Mouse (Mus musculus): ENCODE results near the gene Smarcc2. TPM values are rescaled to one million over a fixed set of nuclear protein-coding genes. Genes with fewer than 3 reads are reported as not detected.
"Not testable (repeated sequence)": the region's sequence is repeated elsewhere in the genome, so short reads cannot be mapped to it uniquely, and the experiment has no call there.

The Smarcc2 gene
- polyA plus RNA-seq, 1 experiment = 377 TPM

- no peak for DNase-seq (ENCODE audit: low read depth)
- TF ChIP-seq POLR2A (IDR thresholded peaks at IDR 0.05; ENCODE audit: borderline replicate concordance, extremely low read depth, insufficient read depth, insufficient read length, poor library complexity, severe bottlenecking) (no peak), CTCF (IDR thresholded peaks at IDR 0.05; ENCODE audit: borderline replicate concordance, extremely low read depth, insufficient read depth, insufficient read length) (no peak)
These were observed 35.7 kb downstream of the Smarcc2 start for GRCm38 (mm10) chr10:128494667-128495245.

GRCm38 (mm10) chr10:128495270-128495669 is 36.2 kb downstream of the Smarcc2 start:
- DNase-seq (ENCODE audit: low read depth) = no peak
- TF ChIP-seq POLR2A (IDR thresholded peaks at IDR 0.05; ENCODE audit: borderline replicate concordance, extremely low read depth, insufficient read depth, insufficient read length, poor library complexity, severe bottlenecking) (no peak), CTCF (IDR thresholded peaks at IDR 0.05; ENCODE audit: borderline replicate concordance, extremely low read depth, insufficient read depth, insufficient read length) (peak; percentile 12; the same call in 1 of the 2 replicates)

- TF ChIP-seq CTCF (IDR thresholded peaks at IDR 0.05; ENCODE audit: borderline replicate concordance, extremely low read depth, insufficient read depth, insufficient read length) (no peak), POLR2A (IDR thresholded peaks at IDR 0.05; ENCODE audit: borderline replicate concordance, extremely low read depth, insufficient read depth, insufficient read length, poor library complexity, severe bottlenecking) (no peak)
- no peak for DNase-seq (ENCODE audit: low read depth)
These were observed 36.9 kb downstream of the Smarcc2 start for GRCm38 (mm10) chr10:128495903-128496302.

GRCm38 (mm10) chr10:128496509-128497077 is 37.5 kb downstream of the Smarcc2 start:
- no peak for DNase-seq (ENCODE audit: low read depth)
- no peak for TF ChIP-seq CTCF (IDR thresholded peaks at IDR 0.05; ENCODE audit: borderline replicate concordance, extremely low read depth, insufficient read depth, insufficient read length)
- no peak for TF ChIP-seq POLR2A (IDR thresholded peaks at IDR 0.05; ENCODE audit: borderline replicate concordance, extremely low read depth, insufficient read depth, insufficient read length, poor library complexity, severe bottlenecking)

GRCm38 (mm10) chr10:128497134-128497737 is 38.2 kb downstream of the Smarcc2 start:
- TF ChIP-seq POLR2A (IDR thresholded peaks at IDR 0.05; ENCODE audit: borderline replicate concordance, extremely low read depth, insufficient read depth, insufficient read length, poor library complexity, severe bottlenecking) = no peak
- no peak for TF ChIP-seq CTCF (IDR thresholded peaks at IDR 0.05; ENCODE audit: borderline replicate concordance, extremely low read depth, insufficient read depth, insufficient read length)
- no peak for DNase-seq (ENCODE audit: low read depth)

GRCm38 (mm10) chr10:128498590-128498989 is 39.5 kb downstream of the Smarcc2 start, which contains the start of gene Myl6b:
Gene Myl6b (minus strand): TSS chr10:128498685.
- TF ChIP-seq POLR2A (IDR thresholded peaks at IDR 0.05; ENCODE audit: borderline replicate concordance, extremely low read depth, insufficient read depth, insufficient read length, poor library complexity, severe bottlenecking) = no peak
- TF ChIP-seq CTCF (IDR thresholded peaks at IDR 0.05; ENCODE audit: borderline replicate concordance, extremely low read depth, insufficient read depth, insufficient read length) = no peak
- peak; percentile 98 for DNase-seq (ENCODE audit: low read depth)

- DNase-seq (ENCODE audit: low read depth) = no peak
- TF ChIP-seq POLR2A (IDR thresholded peaks at IDR 0.05; ENCODE audit: borderline replicate concordance, extremely low read depth, insufficient read depth, insufficient read length, poor library complexity, severe bottlenecking) (no peak), CTCF (IDR thresholded peaks at IDR 0.05; ENCODE audit: borderline replicate concordance, extremely low read depth, insufficient read depth, insufficient read length) (no peak)
These were observed 40.1 kb downstream of the Smarcc2 start for GRCm38 (mm10) chr10:128499116-128499671.

- no peak for DNase-seq (ENCODE audit: low read depth)
- TF ChIP-seq CTCF (IDR thresholded peaks at IDR 0.05; ENCODE audit: borderline replicate concordance, extremely low read depth, insufficient read depth, insufficient read length) (no peak), POLR2A (IDR thresholded peaks at IDR 0.05; ENCODE audit: borderline replicate concordance, extremely low read depth, insufficient read depth, insufficient read length, poor library complexity, severe bottlenecking) (no peak)
These were observed 43.3 kb downstream of the Smarcc2 start for GRCm38 (mm10) chr10:128502341-128502740.

GRCm38 (mm10) chr10:128503532-128503931 is 44.5 kb downstream of the Smarcc2 start:
- TF ChIP-seq POLR2A (IDR thresholded peaks at IDR 0.05; ENCODE audit: borderline replicate concordance, extremely low read depth, insufficient read depth, insufficient read length, poor library complexity, severe bottlenecking) = no peak
- no peak for TF ChIP-seq CTCF (IDR thresholded peaks at IDR 0.05; ENCODE audit: borderline replicate concordance, extremely low read depth, insufficient read depth, insufficient read length)
- no peak for DNase-seq (ENCODE audit: low read depth)

- DNase-seq (ENCODE audit: low read depth) = no peak
- no peak for TF ChIP-seq CTCF (IDR thresholded peaks at IDR 0.05; ENCODE audit: borderline replicate concordance, extremely low read depth, insufficient read depth, insufficient read length)
- TF ChIP-seq POLR2A (IDR thresholded peaks at IDR 0.05; ENCODE audit: borderline replicate concordance, extremely low read depth, insufficient read depth, insufficient read length, poor library complexity, severe bottlenecking) = no peak
These were observed 45.0 kb downstream of the Smarcc2 start for GRCm38 (mm10) chr10:128504012-128504411.

- no peak for DNase-seq (ENCODE audit: low read depth)
- TF ChIP-seq CTCF (IDR thresholded peaks at IDR 0.05; ENCODE audit: borderline replicate concordance, extremely low read depth, insufficient read depth, insufficient read length) (no peak), POLR2A (IDR thresholded peaks at IDR 0.05; ENCODE audit: borderline replicate concordance, extremely low read depth, insufficient read depth, insufficient read length, poor library complexity, severe bottlenecking) (no peak)
These were observed 45.8 kb downstream of the Smarcc2 start for GRCm38 (mm10) chr10:128504641-128505370.

- not testable (repeated sequence) for DNase-seq (ENCODE audit: low read depth)
These were observed 46.3 kb downstream of the Smarcc2 start for GRCm38 (mm10) chr10:128505371-128505667.
